Mouse (Mus musculus): ENCODE results near the gene Kcnab3. TPM values are rescaled to one million over a fixed set of nuclear protein-coding genes. Genes with fewer than 3 reads are reported as not detected.

The Kcnab3 gene
- polyA plus RNA-seq, 1 experiment from 2014 or later, result 1.1 TPM

DNA sequence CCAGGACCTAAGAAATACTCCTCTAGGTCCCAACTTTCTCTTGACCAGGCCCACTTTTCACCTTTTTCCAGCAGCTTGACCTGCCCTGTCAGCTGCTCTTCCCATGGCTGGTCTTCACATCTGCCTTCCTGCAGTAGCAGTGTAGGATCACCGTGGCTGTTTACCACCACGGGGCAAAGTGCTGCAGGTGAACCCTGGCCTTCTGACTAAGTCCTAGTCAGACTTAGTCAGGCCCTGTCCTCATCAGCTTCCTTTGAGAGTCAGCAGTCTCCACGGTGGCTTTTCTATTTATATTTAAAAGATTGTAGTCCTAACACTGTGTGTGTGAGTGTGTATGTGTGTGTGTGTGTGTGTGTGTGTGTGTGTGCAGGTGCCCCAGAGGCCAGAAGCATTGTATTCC is 51.7 kb downstream of the Kcnab3 start:
- 81% methylated on average over 3 of the region's 3 CpGs for WGBS
- 0 out of 2 replicates have a peak, but pooled peaks cover under 1% of the 10 kb centered on the region for H3K4me1 ChIP-seq
- no peak overlapping the region for H3K4me3 ChIP-seq
- DNase-seq (ENCODE audit: low spot score), result no peak
- no peaks in the 10 kb centered on the region for H3K27me3 ChIP-seq (replicated peaks; ENCODE audit: low read depth, poor library complexity, severe bottlenecking)
- no peaks in the 10 kb centered on the region for H3K9me3 ChIP-seq
- no peak overlapping the region for H3K27ac ChIP-seq (replicated peaks)
- peaks cover 50% of the 10 kb centered on the region for H3K36me3 ChIP-seq (replicated peaks)

DNA sequence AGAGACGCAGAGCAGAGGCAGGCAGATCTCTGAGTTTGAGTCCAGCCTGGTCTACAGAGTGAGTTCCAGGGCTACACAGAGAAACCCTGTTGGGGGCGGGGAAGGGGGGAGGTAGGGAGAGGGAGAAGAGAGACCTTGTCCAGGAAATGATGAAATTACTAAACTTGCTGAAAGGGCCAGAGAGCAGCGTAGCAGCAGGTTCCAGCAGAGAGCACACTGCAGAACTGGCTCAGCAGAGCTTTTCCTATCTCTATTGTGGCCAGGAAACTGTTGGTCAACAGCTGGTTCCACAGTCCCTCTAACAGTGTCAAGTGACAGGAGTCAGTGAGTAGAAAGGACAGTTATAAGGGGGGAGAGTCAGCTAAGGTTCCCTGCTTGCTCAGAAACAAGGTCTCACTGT is 53.5 kb downstream of the Kcnab3 start:
- DNase-seq (ENCODE audit: low spot score), result no peak
- Histone ChIP-seq H3K36me3 (replicated peaks) (peaks cover 39% of the 10 kb centered on the region), H3K27ac (replicated peaks) (no peak overlapping the region), H3K4me1 (no peaks in the 10 kb centered on the region), H3K9me3 (no peaks in the 10 kb centered on the region), H3K27me3 (replicated peaks; ENCODE audit: low read depth, poor library complexity, severe bottlenecking) (no peaks in the 10 kb centered on the region), H3K4me3 (no peak overlapping the region)
- 80% methylated on average over 3 of the region's 3 CpGs for WGBS

- H3K9me3 ChIP-seq, result no peaks in the 10 kb centered on the region
- no peak overlapping the region for H3K4me3 ChIP-seq
- DNase-seq (ENCODE audit: low spot score), result no peak
- no peaks in the 10 kb centered on the region for H3K27me3 ChIP-seq (replicated peaks; ENCODE audit: low read depth, poor library complexity, severe bottlenecking)
- 88% methylated on average over 6 of the region's 6 CpGs for WGBS
- peaks cover 29% of the 10 kb centered on the region for H3K36me3 ChIP-seq (replicated peaks)
- no peak overlapping the region for H3K27ac ChIP-seq (replicated peaks)
- H3K4me1 ChIP-seq, result no peaks in the 10 kb centered on the region
Measured at GRCm38 (mm10) chr11:69381356-69381755, 55.3 kb downstream of the Kcnab3 start.

Other genes starting within 250 kb of the Kcnab3 start
- 60.9 and 70.0 TPM in 2 replicates for gene Vamp2, start 237.8 kb upstream of the Kcnab3 start, polyA plus RNA-seq (2016; fragmentation: Nextera tagmentation; extraction: Ambion mirVana)
- gene Per1, start 231.0 kb upstream of the Kcnab3 start, polyA plus RNA-seq (2016; fragmentation: Nextera tagmentation; extraction: Ambion mirVana), result 6.1 and 7.3 TPM in 2 replicates
- gene Hes7, start 205.9 kb upstream of the Kcnab3 start, polyA plus RNA-seq (2016; fragmentation: Nextera tagmentation; extraction: Ambion mirVana), result 0.16 and 0.36 TPM in 2 replicates
- gene 9130213A22Rik, start 203.7 kb upstream of the Kcnab3 start, polyA plus RNA-seq (2016; fragmentation: Nextera tagmentation; extraction: Ambion mirVana), result 0.12 TPM in 1 of 2 replicates, not detected in the other
- 0.04 and 0.19 TPM in 2 replicates for gene Aloxe3, start 200.4 kb upstream of the Kcnab3 start, polyA plus RNA-seq (2016; fragmentation: Nextera tagmentation; extraction: Ambion mirVana)
- gene Alox12b, start 169.3 kb upstream of the Kcnab3 start, polyA plus RNA-seq (2016; fragmentation: Nextera tagmentation; extraction: Ambion mirVana), result 0.27 TPM in 1 of 2 replicates, not detected in the other
- gene Alox8, start 128.4 kb upstream of the Kcnab3 start, polyA plus RNA-seq (2016; fragmentation: Nextera tagmentation; extraction: Ambion mirVana), result 0.09 and 0.13 TPM in 2 replicates
- not detected in 2 replicates for gene Gucy2e, start 89.2 kb upstream of the Kcnab3 start, polyA plus RNA-seq (2016; fragmentation: Nextera tagmentation; extraction: Ambion mirVana)
- gene Cntrob, start 2.5 kb upstream of the Kcnab3 start, polyA plus RNA-seq (2016; fragmentation: Nextera tagmentation; extraction: Ambion mirVana), result 34.1 and 37.3 TPM in 2 replicates
- 152 and 159 TPM in 2 replicates for gene Trappc1, start 2.3 kb upstream of the Kcnab3 start, polyA plus RNA-seq (2016; fragmentation: Nextera tagmentation; extraction: Ambion mirVana)
- gene Rnf227, start 14.2 kb downstream of the Kcnab3 start, polyA plus RNA-seq (2016; fragmentation: Nextera tagmentation; extraction: Ambion mirVana), result 18.7 and 18.8 TPM in 2 replicates
- 46.2 and 55.9 TPM in 2 replicates for gene Chd3, start 43.1 kb downstream of the Kcnab3 start, polyA plus RNA-seq (2016; fragmentation: Nextera tagmentation; extraction: Ambion mirVana)
- 136 and 137 TPM in 2 replicates for gene Naa38, start 69.2 kb downstream of the Kcnab3 start, polyA plus RNA-seq (2016; fragmentation: Nextera tagmentation; extraction: Ambion mirVana)
- 49.3 and 50.2 TPM in 2 replicates for gene Cyb5d1, start 69.4 kb downstream of the Kcnab3 start, polyA plus RNA-seq (2016; fragmentation: Nextera tagmentation; extraction: Ambion mirVana)
- 19.8 and 23.1 TPM in 2 replicates for gene Tmem88, start 72.0 kb downstream of the Kcnab3 start, polyA plus RNA-seq (2016; fragmentation: Nextera tagmentation; extraction: Ambion mirVana)
- 39.8 and 39.9 TPM in 2 replicates for gene Kdm6b, start 87.4 kb downstream of the Kcnab3 start, polyA plus RNA-seq (2016; fragmentation: Nextera tagmentation; extraction: Ambion mirVana)
- gene Dnah2, start 222.9 kb downstream of the Kcnab3 start, polyA plus RNA-seq (2016; fragmentation: Nextera tagmentation; extraction: Ambion mirVana), result 1.3 and 1.4 TPM in 2 replicates
- gene Efnb3, start 233.9 kb downstream of the Kcnab3 start, polyA plus RNA-seq (2016; fragmentation: Nextera tagmentation; extraction: Ambion mirVana), result 29.5 and 29.8 TPM in 2 replicates

All from embryonic facial prominence, embryonic 10.5 days (tissue).